Mouse (Mus musculus) intestine, embryonic 15.5 days (tissue): ENCODE measurements around the gene Cd52. TPM values are rescaled to one million over a fixed set of nuclear protein-coding genes. Genes with fewer than 3 reads are reported as not detected.

ENCODE experiments used
- ATAC-seq: fragments of 200-750 bp; cut with Nextera tagmentation; 2 replicates; pipeline ENCODE4 v1.8.0; 2017; ENCODE audit warnings: moderate TSS enrichment, moderate library complexity
- H3K27ac ChIP-seq: fragments of 300-500 bp; sonication (generic); 2 replicates; pipeline ENCODE4 v1.5.1; 2015; ENCODE audit warnings: mild to moderate bottlenecking, inconsistent platforms
- H3K27me3 ChIP-seq: fragments of 300-500 bp; sonication (generic); replicated peaks from 2 replicates; pipeline ENCODE4 v1.6.1; 2015; ENCODE audit warnings: inconsistent platforms
- H3K36me3 ChIP-seq: fragments of 300-500 bp; sonication (generic); 2 replicates; pipeline ENCODE4 v1.6.1; 2015; ENCODE audit warnings: inconsistent platforms
- H3K4me1 ChIP-seq: fragments of 300-500 bp; sonication (generic); replicated peaks from 2 replicates; pipeline ENCODE4 v1.6.1; 2015; ENCODE audit warnings: inconsistent platforms
- H3K4me2 ChIP-seq: fragments of 300-500 bp; sonication (generic); replicated peaks from 2 replicates; pipeline ENCODE4 v1.6.1; 2015; ENCODE audit warnings: mild to moderate bottlenecking, inconsistent platforms
- H3K4me3 ChIP-seq: fragments of 300-500 bp; sonication (generic); replicated peaks from 2 replicates; pipeline ENCODE4 v1.5.1; 2015; ENCODE audit warnings: inconsistent platforms
- H3K9ac ChIP-seq: fragments of 300-500 bp; sonication (generic); 2 replicates; pipeline ENCODE4 v1.6.1; 2015; ENCODE audit warnings: inconsistent platforms
- H3K9me3 ChIP-seq: fragments of 300-500 bp; sonication (generic); 2 replicates; pipeline ENCODE4 v1.6.1; 2016; ENCODE audit warnings: inconsistent platforms
- WGBS: fragments of 180-500 bp; shearing (Covaris S2); methylation state at CpG from one replicate; pipeline ENCODE4 v1.1.7; 2015; 5-methylcytosine and 5-hydroxymethylcytosine counted together
- polyA plus RNA-seq: library from polyadenylated mRNA; unstranded; fragments of >200 nt; fragmentation: Nextera tagmentation; extraction: Ambion mirVana; gene quantifications from 2 replicates; pipeline ENCODE4 v1.2.1, GENCODE M21; 2015

Gene Cd52
- polyA plus RNA-seq, 1 experiment from 2014 or later = 29.7 TPM

DNA sequence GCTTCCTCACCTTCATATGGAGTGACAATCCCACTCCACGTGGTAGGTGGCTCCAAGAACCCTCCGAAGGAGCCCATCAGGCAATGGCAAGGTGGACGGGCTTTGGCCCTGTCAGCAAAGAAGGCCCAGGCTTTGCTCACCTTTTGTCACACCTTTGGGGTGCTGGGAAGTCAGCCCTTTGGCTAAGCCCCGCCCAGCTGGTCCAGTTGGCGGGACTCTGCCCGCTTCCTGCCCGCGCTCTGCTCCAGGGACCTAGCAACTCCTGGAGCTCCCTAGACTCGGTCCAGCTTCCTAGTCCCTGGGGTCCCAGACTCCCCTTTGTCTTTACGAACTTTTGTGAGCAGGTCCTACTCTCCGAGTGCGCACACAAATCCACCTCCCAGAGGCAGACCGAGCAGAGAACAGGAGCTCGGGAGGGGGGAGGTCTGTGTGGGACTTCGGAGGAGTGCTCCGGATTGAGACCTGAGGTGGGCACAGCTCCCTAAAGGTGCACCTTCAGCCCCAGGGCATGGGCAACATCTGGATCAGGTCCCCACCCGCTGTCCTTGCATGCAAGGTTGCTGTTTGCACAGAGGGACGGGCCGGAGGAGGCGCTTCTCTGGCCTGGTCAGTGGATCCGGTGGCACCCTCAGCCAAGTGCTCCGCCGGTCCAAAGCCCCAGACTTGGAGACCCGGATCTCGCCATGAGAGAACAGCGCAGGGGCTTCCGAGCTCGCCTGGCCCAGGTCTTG, 34.6 kb downstream of the Cd52 start, which contains the start of gene Crybg2:
TSS of gene Crybg2 (plus strand) at position 681 of the 731 bp plus-strand sequence.
- Histone ChIP-seq H3K9ac (no peak within 1 kb of the TSS), H3K36me3 (no peaks in the 10 kb centered on the region), H3K4me2 (no peak within 1 kb of the TSS), H3K4me3 (no peak within 1 kb of the TSS), H3K27me3 (peaks cover 1% of the 10 kb centered on the region; the same call in 1 of the 2 replicates), H3K9me3 (no peaks in the 10 kb centered on the region), H3K27ac (peak within 1 kb of the TSS; percentile 67), H3K4me1 (peaks cover 15% of the 10 kb centered on the region; the same call in 1 of the 2 replicates)
- ATAC-seq = no peak
- WGBS = 47% methylated on average over 28 of the region's 28 CpGs

GRCm38 (mm10) chr4:134058908-134059307, 36.0 kb downstream of the Cd52 start:
- Histone ChIP-seq H3K4me2 (no peak overlapping the region; the same call in 1 of the 2 replicates), H3K9ac (no peak overlapping the region), H3K9me3 (no peaks in the 10 kb centered on the region), H3K27ac (no peak overlapping the region), H3K36me3 (no peaks in the 10 kb centered on the region), H3K4me1 (peaks cover 15% of the 10 kb centered on the region; the same call in 1 of the 2 replicates), H3K4me3 (no peak overlapping the region), H3K27me3 (no peaks in the 10 kb centered on the region; the same call in 1 of the 2 replicates)
- WGBS = 82% methylated on average over 6 of the region's 6 CpGs
- no peak for ATAC-seq

GRCm38 (mm10) chr4:134058166-134058715, 36.6 kb downstream of the Cd52 start:
- H3K27me3 ChIP-seq = no peaks in the 10 kb centered on the region; the same call in 1 of the 2 replicates
- no peaks in the 10 kb centered on the region for H3K9me3 ChIP-seq
- peaks cover 15% of the 10 kb centered on the region; the same call in 1 of the 2 replicates for H3K4me1 ChIP-seq
- H3K27ac ChIP-seq = no peak overlapping the region
- H3K9ac ChIP-seq = no peak overlapping the region; the same call in 1 of the 2 replicates
- ATAC-seq = no peak
- WGBS = 19% methylated on average over 14 of the region's 14 CpGs
- no peak overlapping the region for H3K4me3 ChIP-seq
- H3K4me2 ChIP-seq = peak overlapping the region; percentile 36
- no peaks in the 10 kb centered on the region for H3K36me3 ChIP-seq

GRCm38 (mm10) chr4:134053538-134053937, 41.3 kb downstream of the Cd52 start, which contains the start of gene Zfp683:
Zfp683 (plus strand) TSS chr4:134053838.
- Histone ChIP-seq H3K4me2 (no peak within 1 kb of the TSS), H3K27me3 (no peaks in the 10 kb centered on the region; the same call in 1 of the 2 replicates), H3K9me3 (no peaks in the 10 kb centered on the region), H3K9ac (no peak within 1 kb of the TSS), H3K36me3 (no peaks in the 10 kb centered on the region), H3K4me1 (0 out of 2 replicates have a peak, but pooled peaks cover 6% of the 10 kb centered on the region), H3K4me3 (no peak within 1 kb of the TSS), H3K27ac (no peak within 1 kb of the TSS)
- 81% methylated on average over 3 of the region's 3 CpGs for WGBS
- no peak for ATAC-seq

GRCm38 (mm10) chr4:134052560-134052959, 42.3 kb downstream of the Cd52 start:
- H3K4me2 ChIP-seq = no peak overlapping the region
- H3K27ac ChIP-seq = no peak overlapping the region
- 0 out of 2 replicates have a peak, but pooled peaks cover 6% of the 10 kb centered on the region for H3K4me1 ChIP-seq
- no peak overlapping the region for H3K9ac ChIP-seq
- H3K9me3 ChIP-seq = no peaks in the 10 kb centered on the region
- ATAC-seq = no peak
- H3K27me3 ChIP-seq = no peaks in the 10 kb centered on the region; the same call in 1 of the 2 replicates
- no peak overlapping the region for H3K4me3 ChIP-seq
- no peaks in the 10 kb centered on the region for H3K36me3 ChIP-seq
- WGBS = 38% methylated on average over 8 of the region's 8 CpGs

- Histone ChIP-seq H3K9ac (no peak overlapping the region), H3K4me3 (no peak overlapping the region), H3K27ac (no peak overlapping the region), H3K27me3 (no peaks in the 10 kb centered on the region; the same call in 1 of the 2 replicates), H3K4me1 (0 out of 2 replicates have a peak, but pooled peaks cover 6% of the 10 kb centered on the region), H3K9me3 (no peaks in the 10 kb centered on the region), H3K36me3 (no peaks in the 10 kb centered on the region), H3K4me2 (no peak overlapping the region)
- ATAC-seq = no peak
- WGBS = 80% methylated on average over 5 of the region's 5 CpGs
Observed at GRCm38 (mm10) chr4:134051912-134052311, 43.0 kb downstream of the Cd52 start.

DNA sequence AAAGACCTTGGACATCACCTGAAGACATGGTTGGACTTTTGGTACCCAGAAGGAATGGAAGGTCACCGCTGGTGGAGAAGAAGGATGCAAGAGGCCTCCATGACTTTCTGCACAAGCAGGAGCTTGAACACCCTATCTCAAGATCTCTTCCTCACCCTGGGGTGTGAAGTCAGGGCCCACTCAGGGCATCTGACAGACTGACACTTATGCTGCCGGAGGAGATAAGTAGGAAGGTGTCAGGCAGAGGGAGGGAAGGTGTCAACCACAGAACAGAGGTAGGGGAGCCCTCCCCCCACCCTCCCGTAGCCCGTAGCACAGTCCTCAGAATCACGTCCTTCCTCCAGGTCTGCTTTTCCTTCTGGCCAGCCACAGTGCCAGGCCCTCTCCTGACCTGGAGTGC, 47.2 kb downstream of the Cd52 start:
- WGBS = 65% methylated on average over 5 of the region's 5 CpGs

GRCm38 (mm10) chr4:134043041-134043440, 51.8 kb downstream of the Cd52 start:
- no peak overlapping the region for H3K27ac ChIP-seq
- H3K27me3 ChIP-seq = no peaks in the 10 kb centered on the region
- H3K4me1 ChIP-seq = 0 out of 2 replicates have a peak, but pooled peaks cover 5% of the 10 kb centered on the region
- no peak overlapping the region for H3K4me2 ChIP-seq
- H3K4me3 ChIP-seq = no peak overlapping the region
- 42% methylated on average over 2 of the region's 2 CpGs for WGBS
- ATAC-seq = no peak
- H3K9ac ChIP-seq = no peak overlapping the region
- H3K9me3 ChIP-seq = no peaks in the 10 kb centered on the region
- no peaks in the 10 kb centered on the region for H3K36me3 ChIP-seq

More for the DNA sequence above, 47.2 kb downstream of the Cd52 start:
- H3K27me3 ChIP-seq = no peaks in the 10 kb centered on the region
- H3K4me2 ChIP-seq = no peak overlapping the region
- H3K36me3 ChIP-seq = no peaks in the 10 kb centered on the region
- ATAC-seq = no peak
- no peak overlapping the region for H3K9ac ChIP-seq
- H3K4me1 ChIP-seq = 0 out of 2 replicates have a peak, but pooled peaks cover 3% of the 10 kb centered on the region
- no peak overlapping the region for H3K4me3 ChIP-seq
- H3K27ac ChIP-seq = no peak overlapping the region
- no peaks in the 10 kb centered on the region for H3K9me3 ChIP-seq

DNA sequence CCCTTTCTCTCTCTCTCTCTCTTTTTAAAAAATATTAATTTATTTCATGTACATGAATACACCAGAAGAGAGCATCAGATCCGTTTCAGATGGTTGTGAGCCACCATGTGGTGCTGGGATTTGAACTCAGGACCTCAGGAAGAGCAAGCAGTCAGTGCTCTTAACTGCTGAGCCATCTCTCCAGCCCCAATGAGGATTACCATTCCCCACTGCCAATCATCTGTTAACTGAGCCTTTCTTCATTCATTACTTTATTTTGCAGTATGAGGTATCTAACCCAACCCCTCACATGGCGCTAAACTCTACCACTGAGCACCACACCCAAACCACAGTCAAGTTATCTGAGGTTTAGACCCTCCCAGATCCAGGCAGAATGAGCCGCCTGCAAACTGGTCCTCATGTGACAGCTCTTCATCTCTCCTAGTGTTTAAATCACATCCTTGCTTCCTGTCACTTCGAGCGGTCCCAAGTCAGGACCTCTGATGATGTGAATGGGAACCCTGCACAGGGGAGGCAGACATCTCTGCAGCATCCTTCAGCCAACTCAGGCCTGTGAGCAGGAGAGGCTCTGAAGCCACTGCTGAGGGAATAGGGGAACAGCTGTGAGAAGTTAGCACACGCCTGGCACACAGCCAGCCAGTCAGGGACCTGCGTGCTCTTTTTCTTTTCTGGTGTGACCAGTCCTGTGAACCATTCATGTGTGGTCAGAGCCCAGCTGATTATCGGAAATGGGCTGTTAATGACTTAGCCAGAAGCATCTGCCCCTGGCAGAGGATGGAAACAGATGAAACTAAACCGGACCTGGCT, 53.4 kb downstream of the Cd52 start:
- Histone ChIP-seq H3K4me2 (no peak overlapping the region), H3K27ac (0 out of 2 replicates have a peak overlapping the region, but pooled peaks have one; percentile 22), H3K9ac (no peak overlapping the region), H3K4me3 (no peak overlapping the region), H3K4me1 (0 out of 2 replicates have a peak, but pooled peaks cover 5% of the 10 kb centered on the region), H3K27me3 (no peaks in the 10 kb centered on the region), H3K36me3 (no peaks in the 10 kb centered on the region), H3K9me3 (no peaks in the 10 kb centered on the region)
- peak; percentile 56; the same call in 1 of the 2 replicates for ATAC-seq
- WGBS = 48% methylated on average over 9 of the region's 9 CpGs

- WGBS = 5% methylated on average over 16 of the region's 16 CpGs
- ATAC-seq = peak; percentile 43; the same call in 1 of the 2 replicates
- no peak overlapping the region for H3K27ac ChIP-seq
Observed at GRCm38 (mm10) chr4:134035953-134036352, 58.9 kb downstream of the Cd52 start.

More at GRCm38 (mm10) chr4:134035953-134036352, 58.9 kb downstream of the Cd52 start:
- no peak overlapping the region for H3K9ac ChIP-seq
- no peak overlapping the region for H3K4me2 ChIP-seq
- H3K36me3 ChIP-seq = no peaks in the 10 kb centered on the region
- no peaks in the 10 kb centered on the region for H3K9me3 ChIP-seq
- no peaks in the 10 kb centered on the region for H3K27me3 ChIP-seq
- no peak overlapping the region for H3K4me3 ChIP-seq
- no peaks in the 10 kb centered on the region for H3K4me1 ChIP-seq
